Mouse (Mus musculus): Measurements from ENCODE around the gene Cachd1.

GRCm38 (mm10) chr4:100923598-100923997, 147.1 kb downstream of the Cachd1 start:
- no peak for TF ChIP-seq POLR2A (IDR thresholded peaks at IDR 0.05; ENCODE audit: insufficient read depth, low read depth, low read length)
- no peak for TF ChIP-seq CTCF (IDR thresholded peaks at IDR 0.05)
- no peak for TF ChIP-seq EP300 (IDR thresholded peaks at IDR 0.05; ENCODE audit: insufficient read depth, low read depth, low read length)

Measured in heart, adult 2 months (tissue).